Mouse (Mus musculus): Measurements from ENCODE around the gene Gm49395. TPM values are rescaled to one million over a fixed set of nuclear protein-coding genes. Genes with fewer than 3 reads are reported as not detected.

Gene Gm49395
- polyA plus RNA-seq (2015; fragmentation: Nextera tagmentation; extraction: Ambion mirVana), result 2.9 and 3.1 TPM in 2 replicates

- Histone ChIP-seq H3K27ac (replicated peaks) (peak within 1 kb of the TSS; percentile 53), H3K4me3 (peak within 1 kb of the TSS; percentile 47), H3K36me3 (no peaks in the 10 kb centered on the region), H3K27me3 (peaks cover 23% of the 10 kb centered on the region), H3K9me3 (no peaks in the 10 kb centered on the region), H3K9ac (peak within 1 kb of the TSS; percentile 35), H3K4me1 (replicated peaks) (peaks cover 14% of the 10 kb centered on the region), H3K4me2 (peak within 1 kb of the TSS; percentile 89)
- WGBS, result under 1% methylated on average over 39 of the region's 39 CpGs
- ATAC-seq (ENCODE audit: low FRiP score, low read depth), result peak; percentile 86
These were observed at the start of gene Gm49395, which contains the start of gene Itga1 for GRCm38 (mm10) chr13:115101355-115102191. TSS of gene Gm49395 (minus strand) at chr13:115101921. TSS of gene Itga1 (minus strand) at chr13:115101964.

GRCm38 (mm10) chr13:115150602-115151001 is 48.9 kb upstream of the Gm49395 start:
- Histone ChIP-seq H3K4me2 (no peak overlapping the region), H3K27ac (replicated peaks) (no peak overlapping the region), H3K9me3 (no peaks in the 10 kb centered on the region), H3K27me3 (no peaks in the 10 kb centered on the region), H3K4me1 (replicated peaks) (no peaks in the 10 kb centered on the region), H3K36me3 (no peaks in the 10 kb centered on the region), H3K4me3 (no peak overlapping the region), H3K9ac (no peak overlapping the region)
- 93% methylated on average over 1 of the region's 1 CpGs for WGBS
- no peak for ATAC-seq (ENCODE audit: low FRiP score, low read depth)

GRCm38 (mm10) chr13:115149849-115150248 is 48.1 kb upstream of the Gm49395 start:
- Histone ChIP-seq H3K4me3 (no peak overlapping the region), H3K9ac (no peak overlapping the region), H3K9me3 (no peaks in the 10 kb centered on the region), H3K36me3 (no peaks in the 10 kb centered on the region), H3K27ac (replicated peaks) (no peak overlapping the region), H3K27me3 (no peaks in the 10 kb centered on the region), H3K4me1 (replicated peaks) (no peaks in the 10 kb centered on the region), H3K4me2 (no peak overlapping the region)
- 91% methylated on average over 6 of the region's 6 CpGs for WGBS
- no peak for ATAC-seq (ENCODE audit: low FRiP score, low read depth)

GRCm38 (mm10) chr13:115143575-115143974 is 41.9 kb upstream of the Gm49395 start:
- Histone ChIP-seq H3K9ac (no peak overlapping the region), H3K4me1 (replicated peaks) (no peaks in the 10 kb centered on the region)

GRCm38 (mm10) chr13:115142066-115142465 is 40.3 kb upstream of the Gm49395 start:
- H3K4me2 ChIP-seq, result no peak overlapping the region
- H3K9me3 ChIP-seq, result no peaks in the 10 kb centered on the region
- no peak for ATAC-seq (ENCODE audit: low FRiP score, low read depth)
- H3K9ac ChIP-seq, result no peak overlapping the region
- H3K27me3 ChIP-seq, result no peaks in the 10 kb centered on the region
- H3K27ac ChIP-seq (replicated peaks), result no peak overlapping the region
- no peak overlapping the region for H3K4me3 ChIP-seq
- H3K4me1 ChIP-seq (replicated peaks), result no peaks in the 10 kb centered on the region
- H3K36me3 ChIP-seq, result no peaks in the 10 kb centered on the region
- 87% methylated on average over 3 of the region's 3 CpGs for WGBS

More at GRCm38 (mm10) chr13:115143575-115143974, 41.9 kb upstream of the Gm49395 start:
- no peaks in the 10 kb centered on the region for H3K27me3 ChIP-seq
- H3K4me3 ChIP-seq, result no peak overlapping the region
- WGBS, result 91% methylated on average over 2 of the region's 2 CpGs
- ATAC-seq (ENCODE audit: low FRiP score, low read depth), result no peak
- H3K4me2 ChIP-seq, result no peak overlapping the region
- H3K9me3 ChIP-seq, result no peaks in the 10 kb centered on the region
- no peaks in the 10 kb centered on the region for H3K36me3 ChIP-seq
- H3K27ac ChIP-seq (replicated peaks), result no peak overlapping the region

GRCm38 (mm10) chr13:115138513-115138912 is 36.8 kb upstream of the Gm49395 start:
- no peak overlapping the region for H3K4me2 ChIP-seq
- WGBS, result 90% methylated on average over 7 of the region's 7 CpGs
- H3K36me3 ChIP-seq, result no peaks in the 10 kb centered on the region
- H3K4me3 ChIP-seq, result no peak overlapping the region
- H3K9ac ChIP-seq, result no peak overlapping the region
- H3K9me3 ChIP-seq, result no peaks in the 10 kb centered on the region
- no peak overlapping the region for H3K27ac ChIP-seq (replicated peaks)
- no peaks in the 10 kb centered on the region for H3K4me1 ChIP-seq (replicated peaks)
- H3K27me3 ChIP-seq, result no peaks in the 10 kb centered on the region
- no peak for ATAC-seq (ENCODE audit: low FRiP score, low read depth)

GRCm38 (mm10) chr13:115136761-115137160 is 35.0 kb upstream of the Gm49395 start:
- H3K36me3 ChIP-seq, result no peaks in the 10 kb centered on the region

GRCm38 (mm10) chr13:115132435-115132834 is 30.7 kb upstream of the Gm49395 start:
- H3K4me3 ChIP-seq, result no peak overlapping the region
- H3K9me3 ChIP-seq, result no peaks in the 10 kb centered on the region
- H3K4me1 ChIP-seq (replicated peaks), result no peaks in the 10 kb centered on the region
- H3K27ac ChIP-seq (replicated peaks), result no peak overlapping the region
- H3K9ac ChIP-seq, result no peak overlapping the region
- WGBS, result 37% methylated on average over 5 of the region's 5 CpGs
- H3K27me3 ChIP-seq, result no peaks in the 10 kb centered on the region
- H3K36me3 ChIP-seq, result no peaks in the 10 kb centered on the region
- H3K4me2 ChIP-seq, result no peak overlapping the region
- no peak for ATAC-seq (ENCODE audit: low FRiP score, low read depth)

More at GRCm38 (mm10) chr13:115136761-115137160, 35.0 kb upstream of the Gm49395 start:
- Histone ChIP-seq H3K4me3 (no peak overlapping the region), H3K4me1 (replicated peaks) (no peaks in the 10 kb centered on the region), H3K27me3 (no peaks in the 10 kb centered on the region), H3K4me2 (no peak overlapping the region), H3K9ac (no peak overlapping the region), H3K27ac (replicated peaks) (no peak overlapping the region), H3K9me3 (no peaks in the 10 kb centered on the region)
- WGBS, result 88% methylated on average over 3 of the region's 3 CpGs
- no peak for ATAC-seq (ENCODE audit: low FRiP score, low read depth)

GRCm38 (mm10) chr13:115131381-115131780 is 29.7 kb upstream of the Gm49395 start:
- Histone ChIP-seq H3K27ac (replicated peaks) (no peak overlapping the region), H3K27me3 (no peaks in the 10 kb centered on the region), H3K4me2 (no peak overlapping the region), H3K9ac (no peak overlapping the region), H3K4me1 (replicated peaks) (no peaks in the 10 kb centered on the region), H3K4me3 (no peak overlapping the region), H3K9me3 (no peaks in the 10 kb centered on the region), H3K36me3 (no peaks in the 10 kb centered on the region)
- no peak for ATAC-seq (ENCODE audit: low FRiP score, low read depth)
- WGBS, result 85% methylated on average over 3 of the region's 3 CpGs

- no peak overlapping the region for H3K27ac ChIP-seq (replicated peaks)
- H3K4me3 ChIP-seq, result no peak overlapping the region
- no peaks in the 10 kb centered on the region for H3K36me3 ChIP-seq
- no peaks in the 10 kb centered on the region for H3K9me3 ChIP-seq
- H3K9ac ChIP-seq, result no peak overlapping the region
- no peaks in the 10 kb centered on the region for H3K27me3 ChIP-seq
- ATAC-seq (ENCODE audit: low FRiP score, low read depth), result no peak
- no peaks in the 10 kb centered on the region for H3K4me1 ChIP-seq (replicated peaks)
- no peak overlapping the region for H3K4me2 ChIP-seq
- 93% methylated on average over 2 of the region's 2 CpGs for WGBS
These were observed 28.3 kb upstream of the Gm49395 start for GRCm38 (mm10) chr13:115130035-115130434.

GRCm38 (mm10) chr13:115127826-115128225 is 26.1 kb upstream of the Gm49395 start:
- no peak for ATAC-seq (ENCODE audit: low FRiP score, low read depth)
- Histone ChIP-seq H3K36me3 (no peaks in the 10 kb centered on the region), H3K4me2 (no peak overlapping the region), H3K4me3 (no peak overlapping the region), H3K9ac (no peak overlapping the region), H3K27me3 (no peaks in the 10 kb centered on the region), H3K9me3 (no peaks in the 10 kb centered on the region), H3K4me1 (replicated peaks) (no peaks in the 10 kb centered on the region), H3K27ac (replicated peaks) (no peak overlapping the region)
- whole genome bisulfite sequencing, result 92% methylated on average over 1 of the region's 1 CpGs

GRCm38 (mm10) chr13:115126534-115126933 is 24.8 kb upstream of the Gm49395 start:
- no peak for ATAC-seq (ENCODE audit: low FRiP score, low read depth)
- no peak overlapping the region for H3K4me2 ChIP-seq
- no peak overlapping the region for H3K9ac ChIP-seq
- no peak overlapping the region for H3K27ac ChIP-seq (replicated peaks)
- no peaks in the 10 kb centered on the region for H3K9me3 ChIP-seq
- no peaks in the 10 kb centered on the region for H3K36me3 ChIP-seq
- H3K27me3 ChIP-seq, result no peaks in the 10 kb centered on the region
- H3K4me1 ChIP-seq (replicated peaks), result no peaks in the 10 kb centered on the region
- no peak overlapping the region for H3K4me3 ChIP-seq
- 99% methylated on average over 2 of the region's 2 CpGs for WGBS
